Mouse (Mus musculus) right cerebral cortex, adult 2 months (tissue): ENCODE measurements around the gene Ggct.
A peak's percentile ranks its signal among the peaks of the same experiment; 100 is the strongest.

Source experiments
- DNase-seq, 2 experiments: peaks; one replicate each; pipeline ENCODE4 v3.0.0; 2021 to 2022; ENCODE audit warnings: low spot score in 2 of 2

The Ggct gene

DNA sequence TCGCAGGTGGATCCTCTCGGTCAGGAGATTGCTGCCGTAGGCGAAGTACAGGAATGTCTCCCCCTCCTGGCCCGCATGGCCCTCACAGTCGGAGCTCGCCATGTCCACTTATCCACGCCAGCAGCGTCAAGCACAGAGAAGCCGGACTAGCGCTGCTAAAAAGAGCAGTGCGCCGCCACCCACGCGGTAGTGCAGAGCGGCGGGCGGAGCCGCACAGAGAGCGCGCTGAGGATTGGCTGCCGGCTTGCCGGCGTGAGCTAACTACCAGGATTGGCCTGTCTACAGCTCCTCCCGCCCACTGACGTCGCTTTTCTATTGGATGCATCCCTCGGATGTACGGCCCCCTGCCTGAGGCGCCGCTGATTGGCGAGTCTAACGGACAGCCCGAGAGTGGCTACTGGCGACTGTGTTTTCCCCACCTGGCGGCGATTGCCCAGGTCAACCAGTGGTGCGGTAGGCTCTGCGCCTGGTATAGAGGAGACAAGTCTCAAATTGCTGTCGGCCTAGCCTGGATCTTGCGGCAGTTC lies at the start of gene Ggct:
Gene Ggct, minus strand, starts transcription at position 217 of the 527 bp plus-strand sequence.
- DNase-seq: peak; percentile 96 to 98

DNA sequence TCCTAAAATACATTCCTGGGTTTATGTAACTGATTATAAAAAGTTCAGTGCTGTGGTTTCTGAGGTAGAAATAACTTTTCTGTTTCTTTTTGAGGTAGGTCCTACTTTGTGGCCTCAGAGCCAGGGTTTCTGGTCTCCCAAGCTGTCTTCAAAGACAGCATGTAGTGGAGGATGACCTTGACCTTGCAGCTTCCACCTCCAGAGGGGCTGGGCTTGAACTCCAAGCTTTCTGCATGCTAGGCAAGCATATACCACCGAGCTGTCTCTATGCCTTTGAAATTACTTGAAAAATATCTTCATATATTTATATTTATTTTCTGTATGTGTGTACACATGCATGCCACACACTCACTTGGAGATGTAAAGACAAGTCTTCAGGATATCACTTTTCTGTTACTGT lies 47.3 kb upstream of the Ggct start:
- DNase-seq: no peak

DNA sequence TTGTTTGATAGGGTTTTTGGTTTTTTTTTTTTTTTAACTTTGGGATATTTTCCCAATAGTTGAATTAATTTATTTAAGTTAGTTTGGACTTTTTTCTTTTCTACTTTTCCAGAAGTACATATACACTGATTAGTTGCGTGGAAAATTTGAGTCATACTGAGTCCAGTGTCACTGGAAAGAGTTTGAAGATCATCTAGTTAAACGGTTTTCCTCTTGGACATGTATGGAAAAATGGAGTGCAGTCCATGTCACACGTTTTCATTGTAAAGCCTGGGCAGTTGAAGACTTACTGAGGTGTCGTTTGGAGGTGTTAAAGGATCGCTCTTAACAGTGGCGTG lies 46.7 kb upstream of the Ggct start:
- DNase-seq: no peak

DNA sequence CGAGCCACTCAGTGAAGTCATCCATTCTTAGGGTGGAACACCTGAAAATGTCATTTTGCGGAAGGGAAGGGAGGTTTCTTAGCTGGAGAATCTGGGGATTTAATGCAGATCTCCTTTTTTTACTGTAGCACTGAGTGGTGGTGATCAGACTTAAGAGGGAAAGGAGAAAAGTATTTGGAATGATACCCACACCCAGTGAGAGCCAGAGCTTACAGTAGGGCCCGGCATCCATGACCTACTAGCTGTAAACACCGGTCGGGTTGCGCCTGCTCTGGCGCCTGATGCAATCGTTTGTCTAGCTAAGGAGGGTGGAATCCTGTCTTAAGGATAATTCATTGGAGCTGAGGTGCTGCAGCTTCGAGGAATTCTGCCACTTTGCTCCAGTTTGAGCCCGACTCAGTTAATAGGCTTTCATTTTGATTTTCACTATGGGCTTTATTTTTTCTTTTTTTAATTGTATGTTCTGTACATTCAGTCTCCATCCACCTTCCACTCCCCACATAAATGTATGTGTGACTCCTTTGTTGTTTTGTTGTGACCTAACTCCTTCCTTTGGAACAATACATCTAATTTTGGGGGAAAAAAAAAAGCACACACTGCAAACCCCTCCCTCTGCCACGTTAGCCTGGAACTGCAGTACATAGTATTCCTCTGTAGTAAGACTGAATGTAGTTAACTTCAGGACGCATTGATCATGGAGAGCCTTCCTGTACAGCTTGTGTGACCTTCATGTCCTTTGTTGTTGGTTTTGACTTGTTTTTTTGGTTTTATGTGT lies 46.1 kb upstream of the Ggct start:
- DNase-seq: peak in 1 of 2 experiments; percentile 14

DNA sequence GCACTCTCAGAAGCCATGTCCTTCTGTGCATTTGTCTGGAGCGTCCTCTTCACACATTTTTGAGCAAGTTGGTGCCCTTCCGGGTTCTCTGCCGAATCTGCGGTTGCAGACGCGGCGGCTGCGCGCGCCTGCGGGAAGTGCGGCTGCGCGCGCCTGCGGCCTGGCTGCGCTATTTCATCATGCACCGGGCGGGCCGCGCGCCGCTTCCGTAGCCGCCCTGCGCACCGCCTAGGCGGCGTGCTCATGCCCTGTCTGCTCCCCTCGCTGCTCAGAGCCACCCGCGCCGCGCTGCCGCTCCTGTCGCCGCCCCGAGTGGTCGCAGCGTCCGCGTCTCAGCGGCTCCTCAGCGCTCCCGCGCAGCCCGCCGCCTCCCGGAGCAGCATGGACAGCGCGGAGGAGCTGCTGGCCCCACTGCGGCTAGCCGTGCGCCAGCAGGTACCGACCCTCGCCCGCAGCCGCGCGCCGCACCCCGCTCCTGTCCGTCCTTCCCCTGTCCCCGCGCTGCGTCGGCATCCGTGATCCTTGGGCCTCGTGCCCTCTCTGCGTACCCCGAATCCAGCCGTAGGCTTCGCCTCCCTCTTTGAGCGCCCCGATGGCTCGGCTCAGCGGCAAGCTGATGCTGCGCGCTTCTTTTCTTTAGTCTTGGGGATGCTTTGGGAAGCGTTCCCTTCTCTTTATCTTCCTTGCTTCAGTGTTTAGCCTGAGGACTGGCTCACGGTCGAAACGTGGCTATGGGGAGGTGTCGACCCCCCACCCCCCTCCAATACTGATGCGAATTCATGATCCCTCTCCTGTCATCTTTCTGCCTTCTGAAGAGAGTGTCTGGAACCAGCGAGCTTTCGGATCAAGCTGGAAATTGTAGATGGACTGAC lies 45.3 kb upstream of the Ggct start, which contains the start of gene Gars:
Gene Gars, plus strand, starts transcription at position 209 of the 872 bp plus-strand sequence.
- DNase-seq: peak; percentile 84 to 85

DNA sequence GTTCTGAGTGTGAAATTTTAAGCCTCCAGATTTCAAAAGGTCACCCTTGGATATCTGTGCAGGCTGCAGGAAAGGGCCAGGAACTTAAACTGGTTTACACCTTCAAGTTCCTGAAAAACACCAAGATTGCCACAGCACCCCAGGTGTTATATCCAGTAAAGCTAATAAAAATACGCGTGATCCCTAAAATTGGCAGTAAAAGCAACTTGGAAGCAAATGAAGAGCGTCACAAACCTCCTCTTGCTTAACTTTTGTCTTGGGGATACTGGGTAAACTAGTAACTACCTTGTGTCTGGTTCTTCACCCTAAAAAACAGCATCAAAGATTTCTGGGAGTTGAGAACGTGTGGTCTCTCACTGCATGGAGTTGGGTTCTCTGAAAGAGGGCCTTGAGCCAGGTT lies 44.0 kb upstream of the Ggct start:
- no peak for DNase-seq

DNA sequence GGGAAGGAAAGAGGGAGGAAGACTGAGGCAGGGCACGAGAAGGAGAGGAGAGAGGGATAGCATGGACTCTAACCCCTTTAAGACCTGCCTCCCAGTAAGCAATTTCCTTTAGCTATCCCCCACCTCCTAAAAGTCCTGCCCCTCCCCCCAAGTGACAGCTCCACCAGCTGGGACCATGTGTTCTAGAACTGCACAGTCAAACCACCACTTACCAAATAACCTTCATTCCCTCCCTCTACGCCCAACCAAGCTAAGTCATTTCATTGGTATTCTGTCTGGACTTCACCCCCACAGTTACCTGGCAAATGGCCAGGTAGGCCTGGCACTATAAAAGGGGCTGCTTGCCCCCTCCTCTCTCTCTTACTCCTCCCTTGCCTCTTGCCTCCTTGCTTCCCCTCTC lies 34.9 kb upstream of the Ggct start:
- no peak for DNase-seq

DNA sequence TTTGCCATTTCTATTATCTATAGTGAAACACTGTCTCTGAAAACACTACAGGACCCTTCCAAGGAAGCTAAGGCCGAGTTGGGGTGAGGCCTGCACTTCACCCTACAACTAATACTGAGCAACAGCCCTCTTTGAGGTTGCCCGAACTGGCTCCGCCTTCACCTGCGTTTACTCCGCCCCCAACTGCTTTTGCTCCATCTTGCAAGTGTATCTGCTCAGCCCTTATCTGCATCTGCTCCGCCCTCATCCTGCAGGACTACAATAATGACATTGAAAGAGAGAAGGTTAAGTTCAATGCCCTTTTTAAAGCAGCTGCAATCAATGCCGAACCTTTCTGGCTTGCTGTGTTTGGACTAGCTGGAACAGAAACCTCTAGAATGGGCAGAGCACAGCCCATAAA lies 29.1 kb upstream of the Ggct start:
- no peak for DNase-seq

DNA sequence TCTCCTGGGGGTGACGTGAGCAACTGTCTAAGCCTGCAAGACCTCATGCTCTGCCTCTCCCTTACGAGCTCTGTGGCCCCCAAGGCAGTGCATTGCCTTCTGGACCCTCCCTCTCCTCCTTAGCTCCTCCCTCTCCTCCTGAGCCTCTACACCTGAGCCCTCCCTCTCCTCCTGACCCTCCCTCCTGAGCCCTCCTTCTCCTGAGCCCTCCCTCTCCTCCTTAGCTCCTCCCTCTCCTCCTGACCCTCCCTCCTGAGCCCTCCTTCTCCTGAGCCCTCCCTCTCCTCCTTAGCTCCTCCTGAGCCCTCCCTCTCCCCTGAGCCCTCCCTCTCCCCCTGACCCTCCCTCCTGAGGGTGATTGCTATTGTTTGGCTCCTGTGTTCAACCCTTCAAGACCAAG lies 25.7 kb upstream of the Ggct start:
- no peak for DNase-seq

DNA sequence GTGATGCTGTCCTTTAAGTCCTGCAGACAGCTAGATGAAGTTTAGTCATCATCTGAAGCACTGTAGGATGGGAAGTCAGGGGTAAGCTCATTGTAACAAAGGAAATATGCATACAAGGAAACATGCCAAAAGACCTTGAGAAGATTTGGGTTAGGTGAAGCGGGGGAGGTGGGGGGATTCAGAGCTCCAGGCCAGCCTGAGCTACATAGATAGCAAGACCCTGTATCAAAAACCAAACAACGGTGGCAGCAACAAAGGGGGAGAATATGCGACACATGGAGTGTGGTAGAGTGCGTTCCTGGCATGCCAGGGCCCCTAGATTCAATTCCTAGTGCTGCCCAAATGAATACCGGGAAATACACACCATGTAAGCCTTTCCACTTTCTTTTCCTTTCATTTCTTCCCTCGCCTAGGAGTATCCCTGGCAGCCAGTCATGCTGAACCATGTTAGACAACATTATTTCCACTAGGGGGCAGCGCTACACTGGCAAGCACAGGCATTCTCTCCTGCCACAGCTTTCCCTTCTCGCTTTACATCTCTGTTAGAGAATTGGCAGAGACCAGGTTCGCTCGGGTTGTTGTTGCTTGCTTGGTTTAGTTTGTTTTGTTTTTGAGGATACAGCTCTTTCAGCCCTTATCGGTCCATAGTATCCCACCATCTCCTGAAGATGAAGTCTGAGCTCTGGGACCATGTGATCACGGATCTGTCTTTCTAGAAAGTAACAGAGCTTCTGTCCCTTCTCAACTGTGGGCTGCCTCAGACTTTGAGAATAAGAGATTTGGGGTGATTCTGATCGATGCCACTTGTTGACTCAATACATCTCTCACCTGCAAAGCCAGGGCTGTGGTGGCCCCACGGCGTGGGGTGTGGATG lies 24.2 kb upstream of the Ggct start:
- DNase-seq: peak; percentile 67 to 75

DNA sequence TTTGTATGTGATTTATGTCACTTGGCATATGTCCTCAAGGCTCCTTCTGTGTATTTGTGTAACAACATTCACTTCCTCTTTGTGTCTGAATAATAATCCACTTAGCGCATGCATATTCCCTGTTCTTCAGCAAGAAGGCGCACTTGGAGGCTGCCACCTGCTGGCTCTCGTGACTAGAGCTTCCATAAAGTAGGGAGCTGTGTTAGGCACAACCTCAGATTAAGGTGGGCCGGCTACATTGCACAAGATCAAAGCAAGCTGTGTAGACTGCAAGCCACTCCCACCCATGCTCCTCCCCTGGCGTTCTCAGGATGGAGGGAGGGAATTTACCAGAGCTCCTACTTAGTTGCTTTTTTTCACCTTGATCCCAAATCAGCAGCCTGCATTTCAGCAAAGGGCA lies 23.5 kb upstream of the Ggct start:
- peak; percentile 46 to 57 for DNase-seq

DNA sequence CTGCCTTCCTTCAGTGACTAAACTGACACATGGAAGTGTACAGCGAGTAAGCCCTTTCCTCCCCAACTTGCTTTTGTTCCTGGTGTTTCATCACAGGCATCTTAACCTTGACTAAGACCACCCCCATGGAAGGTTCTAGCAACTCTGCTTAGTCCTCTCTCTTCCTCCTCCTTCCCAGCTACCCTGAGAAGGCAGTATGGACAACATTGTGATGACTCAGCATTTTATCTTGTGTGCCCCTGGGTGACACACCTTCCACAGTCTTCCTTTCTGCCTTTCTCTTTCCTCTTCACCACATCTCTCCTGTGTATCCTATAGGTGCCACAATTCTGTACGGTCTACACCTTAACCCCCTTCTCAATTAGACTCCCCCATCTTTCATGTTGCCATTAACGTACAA lies 21.4 kb upstream of the Ggct start:
- DNase-seq: no peak

DNA sequence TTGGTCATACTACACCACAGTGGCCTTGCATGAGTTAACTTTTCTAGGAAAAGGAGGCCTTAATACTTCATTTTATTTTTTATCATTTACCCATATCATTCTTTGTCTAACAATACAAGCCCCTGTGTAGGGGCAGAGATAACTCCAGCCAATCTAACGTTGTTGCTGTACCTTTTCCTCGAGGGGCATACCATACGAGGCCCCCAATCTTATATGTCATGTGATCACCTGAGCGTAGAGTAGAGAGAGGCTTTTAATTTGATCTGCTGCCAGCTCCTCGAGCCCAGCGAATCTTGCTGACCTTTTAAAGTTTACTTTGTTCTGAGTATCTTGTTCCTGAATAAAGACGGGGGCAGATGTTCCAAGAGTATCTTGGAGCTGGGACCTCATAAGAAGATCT lies 19.8 kb upstream of the Ggct start:
- no peak for DNase-seq

DNA sequence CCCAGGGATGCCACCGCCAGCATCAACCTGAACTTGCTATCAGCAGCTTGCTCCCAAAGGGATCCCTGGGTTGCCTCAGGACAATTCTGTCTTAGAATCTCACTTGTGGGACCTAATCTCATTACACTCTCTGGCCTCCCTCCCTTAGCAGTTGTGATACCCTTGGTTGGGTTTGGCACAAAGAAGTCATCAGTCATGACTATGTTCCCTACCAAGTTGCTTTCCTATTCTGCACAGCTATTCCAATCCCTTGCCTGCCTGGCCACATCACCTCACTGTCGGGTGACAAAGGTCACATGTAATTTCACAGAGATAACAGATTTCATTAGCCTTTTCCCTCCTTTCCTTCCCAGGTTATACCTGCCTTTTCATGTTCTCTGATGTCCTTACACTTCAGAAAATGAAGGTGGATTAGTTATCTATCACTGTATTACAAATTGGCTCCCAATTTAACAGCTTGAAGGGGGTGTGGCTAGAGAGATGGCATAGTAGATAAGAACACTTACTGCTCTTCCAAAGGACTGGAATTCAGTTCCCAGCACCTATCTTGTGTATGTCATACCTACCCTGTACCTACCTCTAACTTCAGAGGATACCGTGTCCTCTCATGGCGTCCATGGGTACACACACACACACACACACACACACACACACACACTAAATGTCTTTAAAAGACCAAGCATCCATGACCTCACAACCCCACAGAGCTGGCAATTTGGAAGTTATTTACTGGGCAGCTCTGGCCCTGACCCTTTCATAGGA lies 17.8 kb upstream of the Ggct start:
- no peak for DNase-seq

DNA sequence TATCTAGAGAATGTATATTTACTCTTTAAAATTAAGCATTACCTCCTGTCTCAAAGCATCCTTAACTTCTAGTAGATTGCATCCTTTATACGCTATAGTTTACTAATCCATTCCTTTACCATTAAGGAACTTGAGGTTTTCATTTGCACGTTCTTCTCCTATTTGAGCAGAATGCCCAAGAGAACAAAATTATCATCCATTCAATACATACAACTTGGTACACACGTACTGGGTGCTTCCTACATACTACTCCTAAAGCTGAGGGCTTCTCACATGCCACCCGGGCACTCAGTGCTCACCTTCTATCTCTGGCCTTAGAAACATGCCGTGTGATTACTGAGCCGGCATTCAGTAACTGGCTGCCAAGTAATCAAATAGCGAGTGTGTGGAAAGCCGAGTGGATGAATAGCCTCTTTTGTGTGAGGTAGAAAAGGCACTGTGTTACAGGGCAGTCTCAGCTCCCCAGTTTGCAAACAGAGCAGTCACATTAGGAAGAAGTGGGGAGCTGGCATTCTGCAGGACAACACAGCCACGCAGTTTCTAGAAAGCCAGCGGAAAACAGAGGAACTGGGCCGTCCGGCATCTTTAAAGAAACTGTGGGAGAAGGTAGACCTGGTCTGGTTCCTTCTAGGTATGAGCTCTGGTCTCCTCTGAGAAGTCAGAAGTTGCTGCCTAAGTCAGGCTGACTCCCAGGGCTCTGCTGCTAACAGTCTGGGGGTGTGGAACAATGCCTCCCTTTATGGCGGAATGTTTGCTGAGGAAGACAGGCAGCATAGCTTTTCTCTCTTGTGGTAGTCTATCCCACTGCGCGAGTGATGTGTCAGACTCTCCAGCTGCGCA lies 16.9 kb upstream of the Ggct start:
- DNase-seq: peak in 1 of 2 experiments; percentile 20

DNA sequence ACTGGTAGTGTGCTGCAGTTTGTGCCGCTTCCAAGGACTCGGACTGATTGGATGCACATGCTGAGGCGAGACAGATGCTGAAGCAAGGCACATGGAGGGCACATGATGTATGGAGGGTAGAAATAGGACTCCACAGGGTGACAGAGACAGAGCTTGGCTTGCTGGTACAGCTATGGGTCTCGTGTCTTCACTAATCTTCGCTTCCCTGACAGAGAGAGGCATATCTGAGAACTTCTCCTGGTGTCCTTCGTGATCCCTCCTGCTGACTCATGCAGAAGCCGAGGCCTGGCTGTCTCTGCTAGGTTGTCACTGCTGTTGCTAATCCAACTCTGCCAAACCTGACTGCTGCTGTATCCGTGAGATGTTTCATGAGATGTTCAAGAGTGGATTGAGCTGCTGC lies 15.7 kb upstream of the Ggct start:
- DNase-seq: no peak

DNA sequence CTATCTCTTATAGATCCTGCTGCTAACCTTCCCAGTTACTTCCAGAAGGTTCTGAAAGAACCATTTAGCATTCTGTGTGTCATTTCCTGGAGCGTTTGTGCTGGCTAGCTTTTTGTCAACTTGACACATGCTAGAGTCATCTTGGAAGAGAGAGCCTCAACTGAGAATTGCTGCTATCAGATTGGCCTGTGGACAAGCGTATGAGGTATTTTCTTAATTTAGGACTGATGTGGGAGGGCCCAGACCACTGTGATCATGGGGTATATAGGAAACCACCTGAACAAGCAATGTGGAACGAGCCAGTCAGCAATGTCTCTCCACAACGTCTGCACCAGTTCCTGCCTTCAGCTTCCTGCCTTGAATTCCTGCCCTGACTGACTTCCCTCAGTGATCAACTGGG lies 10.8 kb upstream of the Ggct start:
- no peak for DNase-seq

DNA sequence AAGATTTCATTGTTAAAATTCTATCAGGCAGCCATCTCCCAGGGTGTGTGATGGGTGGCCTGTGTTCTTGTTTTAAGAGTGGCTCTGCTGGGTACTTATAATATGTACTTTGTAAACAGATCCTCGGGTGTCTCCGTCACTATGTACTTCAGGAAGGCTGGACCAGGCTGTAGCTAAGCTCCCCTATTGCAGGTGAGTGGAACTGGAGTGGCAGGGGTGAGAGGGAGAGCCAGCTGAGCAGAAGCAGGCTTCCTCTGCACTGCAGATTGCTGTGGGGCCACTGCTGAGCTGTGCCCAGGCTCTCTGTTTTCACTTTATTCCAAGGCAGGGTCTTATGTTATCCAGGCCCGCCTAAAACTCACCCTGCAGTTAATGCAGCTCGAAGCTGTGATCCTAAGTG lies 9.7 kb upstream of the Ggct start:
- DNase-seq: no peak

DNA sequence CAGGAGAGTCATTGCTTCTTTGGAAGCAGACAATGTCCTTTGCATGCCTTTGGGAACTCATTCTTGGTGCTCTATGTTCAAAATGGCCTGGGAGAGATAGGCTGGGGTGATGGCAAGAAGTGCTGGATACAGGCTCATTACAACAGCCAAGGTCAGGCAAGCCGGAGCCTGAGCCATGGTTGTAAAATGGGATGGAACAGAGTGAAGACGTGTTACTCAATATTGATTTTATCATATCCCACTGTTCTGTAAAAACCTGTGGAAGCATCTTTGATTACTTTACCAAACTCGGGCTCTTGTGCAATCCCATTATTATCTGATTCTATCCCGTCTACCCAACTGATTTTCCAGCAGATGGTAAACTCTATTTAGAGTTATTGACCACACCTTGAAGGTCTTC lies 8.6 kb upstream of the Ggct start:
- no peak for DNase-seq

DNA sequence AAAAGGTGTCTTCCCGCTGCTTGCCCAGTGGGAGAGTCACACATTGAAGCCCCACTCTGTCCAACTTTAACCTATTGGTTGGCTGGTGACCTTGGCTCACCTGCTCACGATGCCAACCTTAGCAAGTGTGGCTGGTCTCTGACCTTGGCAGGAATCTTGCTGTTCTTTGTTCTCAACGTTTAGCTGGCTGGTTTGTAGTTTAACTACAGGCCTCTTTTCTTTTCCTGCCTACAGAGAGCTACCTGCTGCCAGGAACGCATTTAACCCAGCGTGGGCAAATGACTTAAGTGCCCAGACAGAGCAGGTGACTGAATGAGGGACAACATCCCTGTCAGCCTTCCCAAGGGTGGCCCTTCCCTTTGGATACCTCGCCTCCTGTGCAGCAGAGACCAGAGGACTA lies 5.0 kb upstream of the Ggct start:
- no peak for DNase-seq
